Mouse (Mus musculus) liver, embryonic 12.5 days (tissue): ENCODE data around the gene Gpr156. TPM values are rescaled to one million over a fixed set of nuclear protein-coding genes. Genes with fewer than 3 reads are reported as not detected.

ENCODE experiments used
- ATAC-seq: fragments of 200-750 bp; cut with Nextera tagmentation; 2 replicates; pipeline ENCODE4 v1.8.0; 2017; ENCODE audit warnings: moderate number of reproducible peaks, mild to moderate bottlenecking, moderate library complexity
- H3K27ac ChIP-seq: fragments of 300-500 bp; sonication (generic); 2 replicates; pipeline ENCODE4 v1.5.1; 2016; ENCODE audit warnings: mild to moderate bottlenecking
- H3K27me3 ChIP-seq: fragments of 300-500 bp; sonication (generic); replicated peaks from 2 replicates; pipeline ENCODE4 v1.6.1; 2016; ENCODE audit warnings: mild to moderate bottlenecking, moderate library complexity
- H3K36me3 ChIP-seq: fragments of 300-500 bp; sonication (generic); 2 replicates; pipeline ENCODE4 v1.6.1; 2016; ENCODE audit warnings: mild to moderate bottlenecking, moderate library complexity
- H3K4me1 ChIP-seq: fragments of 300-500 bp; sonication (generic); 2 replicates; pipeline ENCODE4 v1.6.1; 2016
- H3K4me2 ChIP-seq: fragments of 300-500 bp; sonication (generic); 2 replicates; pipeline ENCODE4 v1.6.1; 2016; ENCODE audit warnings: mild to moderate bottlenecking, moderate library complexity
- H3K4me3 ChIP-seq: fragments of 300-500 bp; sonication (generic); 2 replicates; pipeline ENCODE4 v1.5.1; 2016; ENCODE audit warnings: mild to moderate bottlenecking, moderate library complexity
- H3K9ac ChIP-seq: fragments of 300-500 bp; sonication (generic); 2 replicates; pipeline ENCODE4 v1.6.1; 2016; ENCODE audit warnings: mild to moderate bottlenecking, moderate library complexity
- H3K9me3 ChIP-seq: fragments of 300-500 bp; sonication (generic); replicated peaks from 2 replicates; pipeline ENCODE4 v1.6.1; 2016; ENCODE audit warnings: mild to moderate bottlenecking, moderate library complexity
- WGBS: fragments of 180-500 bp; shearing (Covaris S2); methylation state at CpG from one replicate; pipeline ENCODE4 v1.1.7; 2016; ENCODE audit not compliant: insufficient replicate concordance; 5-methylcytosine and 5-hydroxymethylcytosine counted together
- polyA plus RNA-seq: library from polyadenylated mRNA; unstranded; fragments of >200 nt; fragmentation: Nextera tagmentation; extraction: Ambion mirVana; gene quantifications from 2 replicates; pipeline ENCODE4 v1.2.1, GENCODE M21; 2016

The Gpr156 gene
- polyA plus RNA-seq, 1 experiment from 2014 or later = not detected

- H3K9me3 ChIP-seq = no peaks in the 10 kb centered on the region
- H3K4me3 ChIP-seq = no peak overlapping the region
- H3K27me3 ChIP-seq = no peaks in the 10 kb centered on the region
- no peak overlapping the region for H3K9ac ChIP-seq
- WGBS = 49% methylated on average over 2 of the region's 2 CpGs
- ATAC-seq = no peak
- H3K27ac ChIP-seq = no peak overlapping the region
- H3K36me3 ChIP-seq = peaks cover 72% of the 10 kb centered on the region
- peaks cover 18% of the 10 kb centered on the region; the same call in 1 of the 2 replicates for H3K4me1 ChIP-seq
- H3K4me2 ChIP-seq = no peak overlapping the region
Measured at GRCm38 (mm10) chr16:37881168-37881567, 35.1 kb upstream of the Gpr156 start.

- Histone ChIP-seq H3K4me2 (no peak overlapping the region), H3K4me3 (no peak overlapping the region), H3K4me1 (peaks cover 10% of the 10 kb centered on the region), H3K9ac (no peak overlapping the region), H3K27ac (no peak overlapping the region), H3K9me3 (no peaks in the 10 kb centered on the region), H3K36me3 (peaks cover 3% of the 10 kb centered on the region; the same call in 1 of the 2 replicates), H3K27me3 (no peaks in the 10 kb centered on the region)
- 81% methylated on average over 3 of the region's 3 CpGs for WGBS
- ATAC-seq = no peak
Measured at GRCm38 (mm10) chr16:37888986-37889385, 27.3 kb upstream of the Gpr156 start.

- Histone ChIP-seq H3K4me3 (no peak overlapping the region), H3K4me2 (no peak overlapping the region), H3K27ac (no peak overlapping the region), H3K4me1 (peaks cover 20% of the 10 kb centered on the region), H3K9ac (no peak overlapping the region), H3K36me3 (no peaks in the 10 kb centered on the region), H3K27me3 (no peaks in the 10 kb centered on the region), H3K9me3 (no peaks in the 10 kb centered on the region)
- WGBS = 66% methylated on average over 2 of the region's 2 CpGs
- no peak for ATAC-seq
Measured at GRCm38 (mm10) chr16:37892667-37893066, 23.6 kb upstream of the Gpr156 start.

GRCm38 (mm10) chr16:37893381-37893780 lies 22.9 kb upstream of the Gpr156 start:
- Histone ChIP-seq H3K9me3 (no peaks in the 10 kb centered on the region), H3K27me3 (no peaks in the 10 kb centered on the region), H3K36me3 (no peaks in the 10 kb centered on the region), H3K4me3 (no peak overlapping the region), H3K27ac (no peak overlapping the region), H3K4me1 (peaks cover 20% of the 10 kb centered on the region), H3K4me2 (no peak overlapping the region), H3K9ac (no peak overlapping the region)
- 53% methylated on average over 6 of the region's 6 CpGs for WGBS
- no peak for ATAC-seq

- 50% methylated on average over 2 of the region's 2 CpGs for WGBS
Measured at GRCm38 (mm10) chr16:37893942-37894341, 22.4 kb upstream of the Gpr156 start.

GRCm38 (mm10) chr16:37898790-37899189 lies 17.5 kb upstream of the Gpr156 start:
- Histone ChIP-seq H3K9ac (no peak overlapping the region), H3K9me3 (no peaks in the 10 kb centered on the region), H3K4me3 (no peak overlapping the region), H3K4me1 (peaks cover 12% of the 10 kb centered on the region), H3K27ac (no peak overlapping the region), H3K36me3 (no peaks in the 10 kb centered on the region), H3K27me3 (no peaks in the 10 kb centered on the region), H3K4me2 (no peak overlapping the region)
- ATAC-seq = no peak
- 73% methylated on average over 5 of the region's 5 CpGs for WGBS

More at GRCm38 (mm10) chr16:37893942-37894341, 22.4 kb upstream of the Gpr156 start:
- H3K4me2 ChIP-seq = no peak overlapping the region
- H3K27ac ChIP-seq = no peak overlapping the region
- H3K36me3 ChIP-seq = no peaks in the 10 kb centered on the region
- H3K4me1 ChIP-seq = peaks cover 20% of the 10 kb centered on the region
- H3K4me3 ChIP-seq = no peak overlapping the region
- no peak overlapping the region for H3K9ac ChIP-seq
- no peaks in the 10 kb centered on the region for H3K27me3 ChIP-seq
- H3K9me3 ChIP-seq = no peaks in the 10 kb centered on the region
- ATAC-seq = no peak

GRCm38 (mm10) chr16:37899357-37899756 lies 16.9 kb upstream of the Gpr156 start:
- no peak overlapping the region for H3K4me3 ChIP-seq
- H3K4me2 ChIP-seq = no peak overlapping the region

GRCm38 (mm10) chr16:37901318-37901717 lies 15.0 kb upstream of the Gpr156 start:
- Histone ChIP-seq H3K36me3 (no peaks in the 10 kb centered on the region), H3K27me3 (no peaks in the 10 kb centered on the region), H3K4me3 (no peak overlapping the region), H3K9me3 (0 out of 2 replicates have a peak, but pooled peaks cover 4% of the 10 kb centered on the region), H3K27ac (no peak overlapping the region), H3K4me1 (no peaks in the 10 kb centered on the region), H3K9ac (no peak overlapping the region), H3K4me2 (no peak overlapping the region)
- ATAC-seq = no peak
- 48% methylated on average over 11 of the region's 11 CpGs for WGBS

More at GRCm38 (mm10) chr16:37899357-37899756, 16.9 kb upstream of the Gpr156 start:
- H3K36me3 ChIP-seq = no peaks in the 10 kb centered on the region
- 60% methylated on average over 2 of the region's 2 CpGs for WGBS
- no peaks in the 10 kb centered on the region for H3K9me3 ChIP-seq
- ATAC-seq = no peak
- H3K4me1 ChIP-seq = peaks cover 7% of the 10 kb centered on the region
- H3K9ac ChIP-seq = no peak overlapping the region
- no peak overlapping the region for H3K27ac ChIP-seq
- H3K27me3 ChIP-seq = no peaks in the 10 kb centered on the region

GRCm38 (mm10) chr16:37906456-37906855 lies 9.8 kb upstream of the Gpr156 start:
- no peaks in the 10 kb centered on the region for H3K36me3 ChIP-seq
- no peak overlapping the region for H3K4me3 ChIP-seq
- ATAC-seq = no peak
- WGBS = 82% methylated on average over 3 of the region's 3 CpGs
- no peaks in the 10 kb centered on the region for H3K27me3 ChIP-seq
- H3K27ac ChIP-seq = no peak overlapping the region
- H3K9me3 ChIP-seq = 0 out of 2 replicates have a peak, but pooled peaks cover 4% of the 10 kb centered on the region
- no peak overlapping the region for H3K4me2 ChIP-seq
- no peak overlapping the region for H3K9ac ChIP-seq
- no peaks in the 10 kb centered on the region for H3K4me1 ChIP-seq

GRCm38 (mm10) chr16:37911086-37911485 lies 5.2 kb upstream of the Gpr156 start:
- ATAC-seq = no peak
- Histone ChIP-seq H3K36me3 (no peaks in the 10 kb centered on the region), H3K4me3 (no peak overlapping the region), H3K9me3 (no peaks in the 10 kb centered on the region), H3K9ac (no peak overlapping the region), H3K4me1 (no peaks in the 10 kb centered on the region), H3K27ac (no peak overlapping the region), H3K4me2 (no peak overlapping the region), H3K27me3 (peaks cover 21% of the 10 kb centered on the region)
- WGBS = 57% methylated on average over 1 of the region's 1 CpGs

GRCm38 (mm10) chr16:37916818-37917201 lies 514 bp downstream of the Gpr156 start:
- Histone ChIP-seq H3K27me3 (peaks cover 47% of the 10 kb centered on the region), H3K9ac (no peak overlapping the region), H3K4me1 (no peaks in the 10 kb centered on the region), H3K4me3 (no peak overlapping the region), H3K9me3 (no peaks in the 10 kb centered on the region), H3K4me2 (no peak overlapping the region), H3K36me3 (no peaks in the 10 kb centered on the region), H3K27ac (no peak overlapping the region)
- 29% methylated on average over 7 of the region's 7 CpGs for WGBS
- no peak for ATAC-seq

GRCm38 (mm10) chr16:37919000-37919399 lies 2.7 kb downstream of the Gpr156 start:
- Histone ChIP-seq H3K27ac (no peak overlapping the region), H3K36me3 (no peaks in the 10 kb centered on the region), H3K27me3 (peaks cover 47% of the 10 kb centered on the region), H3K9me3 (no peaks in the 10 kb centered on the region), H3K9ac (no peak overlapping the region), H3K4me2 (no peak overlapping the region), H3K4me3 (no peak overlapping the region), H3K4me1 (no peaks in the 10 kb centered on the region)
- 77% methylated on average over 6 of the region's 6 CpGs for WGBS
- no peak for ATAC-seq

GRCm38 (mm10) chr16:37920842-37921409 lies 4.6 kb downstream of the Gpr156 start:
- H3K27me3 ChIP-seq = peaks cover 27% of the 10 kb centered on the region
- no peak overlapping the region for H3K9ac ChIP-seq
- 43% methylated on average over 8 of the region's 8 CpGs for WGBS
- H3K36me3 ChIP-seq = no peaks in the 10 kb centered on the region
- H3K4me2 ChIP-seq = no peak overlapping the region
- H3K27ac ChIP-seq = no peak overlapping the region
- H3K4me1 ChIP-seq = no peaks in the 10 kb centered on the region
- no peak for ATAC-seq
- H3K9me3 ChIP-seq = no peaks in the 10 kb centered on the region
- H3K4me3 ChIP-seq = no peak overlapping the region
